Mouse (Mus musculus) CH12.LX (cell line): ENCODE results near the gene Dnajc6. TPM values are rescaled to one million over a fixed set of nuclear protein-coding genes. Genes with fewer than 3 reads are reported as not detected.

Source experiments
- DNase-seq: peaks from one replicate; pipeline ENCODE4 v3.0.0-alpha.2; 2013; ENCODE audit errors: extremely low read depth
- H3K27ac ChIP-seq: 2 replicates; pipeline ENCODE4 v1.5.1; 2012; ENCODE audit warnings: low read depth, mild to moderate bottlenecking, control low read depth, moderate library complexity; ENCODE audit not compliant: insufficient read depth
- H3K27me3 ChIP-seq: replicated peaks from 2 replicates; pipeline ENCODE3; 2012; ENCODE audit warnings: inconsistent platforms
- H3K36me3 ChIP-seq, 2 experiments: replicated peaks in 1 of 2; 2 replicates each; pipeline versions ENCODE3 to v1.6.1; 2012; ENCODE audit warnings: inconsistent platforms in 1 of 2, low read length in 1 of 2, mild to moderate bottlenecking in 1 of 2, mixed read lengths in 1 of 2, moderate library complexity in 1 of 2; ENCODE audit not compliant: control insufficient read depth in 1 of 2, insufficient read depth in 1 of 2
- H3K4me1 ChIP-seq, 2 experiments: 2 replicates each; pipeline ENCODE4 v1.6.1; 2012; ENCODE audit warnings: inconsistent platforms in 1 of 2, moderate library complexity in 1 of 2; ENCODE audit not compliant: insufficient read depth in 2 of 2, control insufficient read depth in 1 of 2
- H3K4me2 ChIP-seq: 2 replicates; pipeline ENCODE4 v1.6.1; 2012; ENCODE audit warnings: low read depth, mild to moderate bottlenecking, control low read depth; ENCODE audit not compliant: poor library complexity, insufficient read depth, severe bottlenecking
- H3K4me3 ChIP-seq, 3 experiments: fragments of 150-350 bp in 1 of 3; sonication (generic) in 1 of 3; replicated peaks in 1 of 3; 2 replicates each; pipeline versions ENCODE3 to v1.5.1; 2011 to 2012; ENCODE audit warnings: low read depth in 2 of 3, low read length in 2 of 3, mild to moderate bottlenecking in 2 of 3, moderate library complexity in 2 of 3, control low read depth in 1 of 3, improper control_type of control experiment in 1 of 3, inconsistent platforms in 1 of 3, mixed read lengths in 1 of 3; ENCODE audit not compliant: poor library complexity in 1 of 3
- H3K79me2 ChIP-seq: replicated peaks from 2 replicates; pipeline ENCODE4 v1.6.1; 2012; ENCODE audit warnings: mild to moderate bottlenecking, moderate library complexity; ENCODE audit not compliant: control insufficient read depth, poor library complexity, insufficient read depth, severe bottlenecking; ENCODE audit errors: extremely low read depth
- H3K9ac ChIP-seq: 2 replicates; pipeline ENCODE4 v1.6.1; 2012; ENCODE audit warnings: low read depth, mild to moderate bottlenecking, control low read depth, moderate library complexity; ENCODE audit not compliant: insufficient read depth
- H3K9me3 ChIP-seq: replicated peaks from 2 replicates; pipeline ENCODE3; 2012; ENCODE audit warnings: low read length, inconsistent platforms, mixed read lengths
- BHLHE40 ChIP-seq: IDR thresholded peaks from 2 replicates; pipeline ENCODE4 v1.6.1; 2011; ENCODE audit warnings: mild to moderate bottlenecking, low read depth, low read length, improper control_type of control experiment
- CHD2 ChIP-seq: IDR thresholded peaks from 2 replicates; pipeline ENCODE4 v1.6.1; 2011; ENCODE audit warnings: low read length, improper control_type of control experiment
- CTCF ChIP-seq, 2 experiments: IDR thresholded peaks in 1 of 2; conservative IDR thresholded peaks in 1 of 2; 2 replicates each; pipeline ENCODE4 v1.5.1; 2011 to 2012; ENCODE audit warnings: low read depth in 2 of 2, low read length in 2 of 2, improper control_type of control experiment in 1 of 2, inconsistent platforms in 1 of 2, mild to moderate bottlenecking in 1 of 2, moderate library complexity in 1 of 2
- ELF1 ChIP-seq: IDR thresholded peaks from 2 replicates; pipeline ENCODE4 v1.6.1; 2014; ENCODE audit warnings: low read depth, mild to moderate bottlenecking, inconsistent platforms, low read length, improper control_type of control experiment
- EP300 ChIP-seq: IDR thresholded peaks from 2 replicates; pipeline ENCODE4 v1.6.1; 2011; ENCODE audit warnings: low read length, improper control_type of control experiment
- HCFC1 ChIP-seq: IDR thresholded peaks from 2 replicates; pipeline ENCODE4 v1.6.1; 2012; ENCODE audit warnings: low read depth, mild to moderate bottlenecking, inconsistent platforms, low read length, improper control_type of control experiment
- IRF4 ChIP-seq: IDR thresholded peaks from 2 replicates; pipeline ENCODE4 v1.6.1; 2014; ENCODE audit warnings: low read depth, mild to moderate bottlenecking, inconsistent platforms, low read length, improper control_type of control experiment
- JUND ChIP-seq: conservative IDR thresholded peaks from 2 replicates; pipeline ENCODE4 v1.6.1; 2011; ENCODE audit warnings: low read depth, low read length, improper control_type of control experiment
- MAFK ChIP-seq: IDR thresholded peaks from 2 replicates; pipeline ENCODE4 v1.6.1; 2011; ENCODE audit warnings: low read length, improper control_type of control experiment; ENCODE audit not compliant: insufficient replicate concordance
- MXI1 ChIP-seq: IDR thresholded peaks from 2 replicates; pipeline ENCODE4 v1.6.1; 2011; ENCODE audit warnings: mild to moderate bottlenecking, low read depth, low read length, improper control_type of control experiment
- MYC ChIP-seq: IDR thresholded peaks from 2 replicates; pipeline ENCODE4 v1.6.1; 2011; ENCODE audit warnings: low read depth, mild to moderate bottlenecking, improper control_type of control experiment, low read length
- NELFE ChIP-seq: IDR thresholded peaks from 2 replicates; pipeline ENCODE4 v1.6.1; 2011; ENCODE audit warnings: low read depth, low read length, improper control_type of control experiment
- NRF1 ChIP-seq: IDR thresholded peaks from 2 replicates; pipeline ENCODE4 v1.6.1; 2014; ENCODE audit warnings: low read depth, mild to moderate bottlenecking, inconsistent platforms, low read length, improper control_type of control experiment, moderate library complexity
- PAX5 ChIP-seq: IDR thresholded peaks from 2 replicates; pipeline ENCODE4 v1.6.1; 2012; ENCODE audit warnings: low read length, inconsistent platforms, mixed read lengths
- POLR2A ChIP-seq: IDR thresholded peaks from 2 replicates; pipeline ENCODE4 v1.6.1; 2011; ENCODE audit warnings: low read depth, mild to moderate bottlenecking, improper control_type of control experiment, low read length
- POLR2AphosphoS2 ChIP-seq: IDR thresholded peaks from 2 replicates; pipeline ENCODE4 v1.6.1; 2011; ENCODE audit warnings: low read depth, low read length, improper control_type of control experiment
- RAD21 ChIP-seq: IDR thresholded peaks from 2 replicates; pipeline ENCODE4 v1.6.1; 2011; ENCODE audit warnings: low read depth, mild to moderate bottlenecking, low read length, improper control_type of control experiment, moderate library complexity
- RCOR1 ChIP-seq: conservative IDR thresholded peaks from 2 replicates; pipeline ENCODE4 v1.6.1; 2012; ENCODE audit warnings: low read depth, mild to moderate bottlenecking, inconsistent platforms, low read length, improper control_type of control experiment
- SIN3A ChIP-seq: IDR thresholded peaks from 2 replicates; pipeline ENCODE4 v1.6.1; 2012; ENCODE audit warnings: low read length, improper control_type of control experiment, inconsistent platforms
- SMC3 ChIP-seq: IDR thresholded peaks from 2 replicates; pipeline ENCODE4 v1.6.1; 2011; ENCODE audit warnings: low read depth, low read length, improper control_type of control experiment
- TBP ChIP-seq: conservative IDR thresholded peaks from 2 replicates; pipeline ENCODE4 v1.6.1; 2011; ENCODE audit warnings: low read depth, low read length, improper control_type of control experiment
- TCF12 ChIP-seq: IDR thresholded peaks from 2 replicates; pipeline ENCODE4 v1.6.1; 2014; ENCODE audit warnings: low read depth, mild to moderate bottlenecking, inconsistent platforms, low read length, improper control_type of control experiment
- USF2 ChIP-seq: conservative IDR thresholded peaks from 2 replicates; pipeline ENCODE4 v1.6.1; 2011; ENCODE audit warnings: low read depth, low read length, improper control_type of control experiment
- ZC3H11A ChIP-seq: IDR thresholded peaks from 2 replicates; pipeline ENCODE4 v1.6.1; 2012; ENCODE audit warnings: low read depth, mild to moderate bottlenecking, inconsistent platforms, low read length, improper control_type of control experiment
- ZMIZ1 ChIP-seq: IDR thresholded peaks from 2 replicates; pipeline ENCODE4 v1.6.1; 2012; ENCODE audit warnings: low read depth, mild to moderate bottlenecking, inconsistent platforms, low read length, improper control_type of control experiment
- ZNF384 ChIP-seq: IDR thresholded peaks from 2 replicates; pipeline ENCODE4 v1.6.1; 2012; ENCODE audit warnings: low read depth, low read length, improper control_type of control experiment, inconsistent platforms
- dilution Hi-C: fragments of 300-500 bp; cut with MboI; formaldehyde crosslinking; loops from 2 replicates; pipeline ENCODE4 v1.14.3; 2020; ENCODE audit warnings: low sequenced_read_pairs; ENCODE audit not compliant: extremely low pct_unique_long_range_greater_than_20kb, extremely low pct_ligation_motif_present
- in situ Hi-C: fragments of 300-500 bp; cut with MboI; formaldehyde crosslinking; loops from 3 replicates; pipeline ENCODE4 v1.14.3; 2019; ENCODE audit warnings: low sequenced_read_pairs, low pct_ligation_motif_present, low pct_unique_long_range_greater_than_20kb, mixed read lengths
- polyA plus RNA-seq: library from polyadenylated mRNA; unstranded; fragments of >175 nt; gene quantifications from 2 replicates; pipeline ENCODE4 v1.2.1, GENCODE M21; 2012; ENCODE audit warnings: low read depth; ENCODE audit not compliant: insufficient read length
- total RNA-seq, 2 experiments: library from RNA; depleted of rRNA; stranded (reverse); fragments of 300-350 nt in 1 of 2; fragments of >200 nt in 1 of 2; gene quantifications; 2 replicates each; pipeline ENCODE4 v1.2.3; 2012 to 2014

Dnajc6 gene
- total and polyA plus RNA-seq, 3 experiments, result not detected

DNA sequence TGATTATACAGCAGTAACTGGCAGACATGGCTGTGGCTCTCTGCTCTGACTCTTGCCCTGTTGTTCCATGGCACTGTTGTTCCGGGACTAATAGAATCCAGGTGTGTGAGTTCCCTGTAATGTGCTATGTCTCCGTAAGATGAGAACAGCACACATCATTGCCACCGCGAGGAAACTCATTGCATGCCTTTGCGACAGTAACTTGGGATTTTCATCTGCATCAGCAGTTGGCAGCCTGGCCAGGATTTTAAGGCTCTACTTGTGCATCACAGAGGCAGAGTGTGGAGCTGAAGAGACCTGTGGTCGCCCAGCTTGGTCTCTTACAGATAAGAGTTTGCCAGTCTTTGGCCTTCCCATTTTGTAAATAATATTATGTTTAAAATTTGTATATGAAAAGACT is 157.8 kb downstream of the Dnajc6 start:
- no peaks in the 10 kb centered on the region for H3K27me3 ChIP-seq
- no peaks in the 10 kb centered on the region; the same call in 1 of the 2 replicates for H3K79me2 ChIP-seq
- H3K27ac ChIP-seq, result no peak overlapping the region
- H3K9me3 ChIP-seq, result no peaks in the 10 kb centered on the region
- no peak overlapping the region for H3K4me2 ChIP-seq
- TF ChIP-seq JUND (no peak), SMC3 (no peak), IRF4 (no peak), CTCF (conservative IDR thresholded peaks at IDR 0.05 in 1 of 2, IDR thresholded peaks at IDR 0.05 in 1 of 2; ENCODE audit: low read depth in 2 of 2, low read length in 2 of 2) (no peak), TBP (no peak), MXI1 (no peak), ZNF384 (no peak), ZC3H11A (no peak), RAD21 (no peak), ZMIZ1 (no peak), POLR2AphosphoS2 (no peak), POLR2A (no peak), EP300 (no peak), NRF1 (no peak), BHLHE40 (no peak), MAFK (no peak), RCOR1 (no peak), ELF1 (no peak), MYC (no peak), CHD2 (no peak)
- H3K36me3 ChIP-seq, result peaks cover 11 to 52% of the 10 kb centered on the region in 2 experiments
- dilution Hi-C loops (no loop called here), in situ Hi-C loops (no loop called here)
- DNase-seq, result no peak
- no peak overlapping the region for H3K4me3 ChIP-seq
- H3K9ac ChIP-seq, result no peak overlapping the region
- peaks cover 14 to 42% of the 10 kb centered on the region in 2 experiments for H3K4me1 ChIP-seq

DNA sequence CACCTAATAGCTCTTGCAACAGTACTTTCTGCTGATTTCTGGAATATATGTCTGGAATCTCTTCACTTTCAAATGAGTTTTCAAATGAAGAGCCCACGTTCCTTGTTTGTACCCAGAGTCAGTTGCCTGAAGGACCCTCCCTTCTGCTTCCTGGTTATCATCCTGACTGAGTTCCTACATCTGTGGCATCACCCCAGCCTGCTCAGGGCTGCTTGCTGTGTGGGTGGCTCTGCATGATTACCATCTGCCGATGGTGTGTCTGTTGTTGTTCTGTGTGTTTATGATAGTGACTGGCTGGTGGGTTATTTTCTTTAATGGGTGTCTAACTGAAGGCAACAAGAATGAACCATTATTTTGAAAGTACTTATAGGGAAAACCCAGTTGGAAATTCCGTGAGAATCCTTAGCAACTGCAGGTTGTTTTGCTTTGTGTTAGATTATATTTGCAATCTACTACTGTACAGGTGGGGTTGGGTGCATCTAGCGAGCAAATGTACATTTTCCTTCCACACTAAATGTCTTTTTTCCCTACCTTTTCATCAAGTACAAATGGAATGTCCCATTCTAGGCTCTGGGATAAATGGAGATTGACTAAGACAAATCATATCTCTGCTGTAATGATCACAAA is 158.5 kb downstream of the Dnajc6 start:
- dilution Hi-C loops, result no loop called here
- no peak for DNase-seq

More for the DNA sequence above, 158.5 kb downstream of the Dnajc6 start:
- no peak for TF ChIP-seq SIN3A
- TF ChIP-seq ELF1, result no peak
- no peak for TF ChIP-seq POLR2AphosphoS2
- no peak for TF ChIP-seq PAX5
- TF ChIP-seq MYC, result no peak
- TF ChIP-seq CHD2, result no peak
- TF ChIP-seq MXI1, result no peak
- TF ChIP-seq BHLHE40, result no peak
- TF ChIP-seq ZC3H11A, result no peak
- no peak for TF ChIP-seq USF2
- no peak for TF ChIP-seq HCFC1
- TF ChIP-seq MAFK, result no peak
- no peak for TF ChIP-seq TCF12
- TF ChIP-seq ZMIZ1, result no peak
- no peak for TF ChIP-seq SMC3
- no peak for TF ChIP-seq NELFE
- no peak for TF ChIP-seq RAD21
- TF ChIP-seq, all 38 proteins: peak for 0
- no peaks in the 10 kb centered on the region; the same call in 1 of the 2 replicates for H3K79me2 ChIP-seq
- H3K27me3 ChIP-seq, result no peaks in the 10 kb centered on the region
- peaks cover 12 to 55% of the 10 kb centered on the region in 2 experiments for H3K36me3 ChIP-seq
- H3K9me3 ChIP-seq, result no peaks in the 10 kb centered on the region
- in situ Hi-C loops, result no loop called here
- H3K4me2 ChIP-seq, result no peak overlapping the region
- H3K4me1 ChIP-seq, result peaks cover 11 to 36% of the 10 kb centered on the region in 2 experiments
- no peak overlapping the region for H3K27ac ChIP-seq
- H3K9ac ChIP-seq, result no peak overlapping the region
- H3K4me3 ChIP-seq, result no peak overlapping the region
